Mouse (Mus musculus): ENCODE results near the gene Ttll4. TPM values are rescaled to one million over a fixed set of nuclear protein-coding genes. Genes with fewer than 3 reads are reported as not detected.

Ttll4 gene
- polyA plus RNA-seq, 1 experiment from 2014 or later, result 5.3 TPM

DNA sequence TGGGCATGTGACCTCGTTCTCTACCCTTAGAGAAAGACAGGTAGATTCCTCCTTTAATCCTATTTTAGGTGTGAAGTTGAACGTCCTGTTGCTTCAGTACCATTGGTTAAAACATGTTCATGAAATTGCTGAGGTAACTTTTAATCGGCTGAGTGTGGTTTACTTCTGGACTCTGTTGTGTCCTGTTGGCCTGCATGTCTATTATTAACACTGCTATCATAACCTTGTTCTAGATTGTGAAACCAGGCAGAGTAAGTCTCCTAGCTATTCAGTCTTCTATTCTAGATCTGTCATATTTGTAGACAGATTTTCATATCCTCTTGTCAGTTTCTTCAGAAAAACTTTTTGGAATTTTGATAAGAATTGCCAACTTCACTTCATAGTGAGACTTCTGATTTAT, 6.8 kb downstream of the Ttll4 start:
- Histone ChIP-seq H3K27ac (ENCODE audit: low read depth, low read length) (no peak overlapping the region), H3K9me3 (ENCODE audit: control insufficient read depth, low read length) (no peaks in the 10 kb centered on the region), H3K27me3 (replicated peaks; ENCODE audit: control insufficient read depth, insufficient read depth, low read length) (no peaks in the 10 kb centered on the region), H3K9ac (ENCODE audit: low read depth, low read length) (no peak overlapping the region), H3K4me3 (ENCODE audit: low read length) (no peak overlapping the region), H3K36me3 (ENCODE audit: control insufficient read depth, insufficient read depth, low read length) (no peaks in the 10 kb centered on the region), H3K4me2 (ENCODE audit: low read length) (no peak overlapping the region), H3K4me1 (ENCODE audit: control insufficient read depth, insufficient read depth, low read depth, low read length) (peaks cover 2% of the 10 kb centered on the region)
- 93% methylated on average over 3 of the region's 3 CpGs for WGBS
- no peak for ATAC-seq

DNA sequence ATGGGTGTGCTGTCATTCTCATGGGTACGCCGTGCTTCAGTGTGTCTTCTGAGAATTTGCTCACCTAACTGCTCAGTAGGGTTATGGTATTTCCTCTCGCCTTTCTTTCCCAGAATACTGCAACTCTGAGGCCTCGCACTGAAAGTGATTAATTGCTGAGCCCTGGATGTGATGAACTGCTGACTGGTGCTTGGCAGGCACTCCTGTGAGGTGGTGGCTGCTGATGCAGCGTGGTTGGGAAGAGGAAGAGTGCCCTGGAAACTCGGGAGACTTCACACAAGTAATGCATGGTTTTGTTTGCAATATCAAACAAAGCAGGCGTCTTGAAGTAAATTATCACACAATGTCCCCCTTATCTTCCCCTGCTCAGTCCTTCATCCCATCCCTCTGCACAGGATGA, 11.2 kb downstream of the Ttll4 start:
- WGBS, result 79% methylated on average over 7 of the region's 7 CpGs
- no peaks in the 10 kb centered on the region for H3K27me3 ChIP-seq (replicated peaks; ENCODE audit: control insufficient read depth, insufficient read depth, low read length)
- no peak overlapping the region for H3K4me3 ChIP-seq (ENCODE audit: low read length)
- no peaks in the 10 kb centered on the region for H3K36me3 ChIP-seq (ENCODE audit: control insufficient read depth, insufficient read depth, low read length)
- H3K9me3 ChIP-seq (ENCODE audit: control insufficient read depth, low read length), result no peaks in the 10 kb centered on the region
- no peak overlapping the region for H3K27ac ChIP-seq (ENCODE audit: low read depth, low read length)
- H3K4me1 ChIP-seq (ENCODE audit: control insufficient read depth, insufficient read depth, low read depth, low read length), result no peaks in the 10 kb centered on the region
- no peak for ATAC-seq
- no peak overlapping the region for H3K9ac ChIP-seq (ENCODE audit: low read depth, low read length)
- H3K4me2 ChIP-seq (ENCODE audit: low read length), result no peak overlapping the region

DNA sequence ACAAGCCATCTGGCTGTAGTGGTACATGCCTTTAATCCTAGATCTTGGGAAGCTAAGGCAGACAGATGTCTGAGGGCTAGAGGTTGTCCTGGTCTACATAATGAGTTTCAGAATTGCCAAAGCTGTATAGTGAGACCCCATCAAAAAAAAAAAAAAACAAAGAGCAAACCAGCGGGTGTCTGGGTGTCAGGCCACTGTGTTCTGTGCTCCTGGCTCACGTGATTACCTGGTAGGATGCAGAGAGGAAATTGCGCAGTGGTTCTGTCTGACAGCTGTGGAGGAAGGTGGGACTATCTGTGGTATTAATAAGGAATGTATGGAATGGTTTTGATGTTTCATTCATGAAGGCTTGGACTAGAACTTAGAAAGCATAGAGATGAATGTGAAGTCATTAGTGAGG, 15.3 kb downstream of the Ttll4 start:
- peaks cover 13% of the 10 kb centered on the region for H3K36me3 ChIP-seq (ENCODE audit: control insufficient read depth, insufficient read depth, low read length)
- 85% methylated on average over 3 of the region's 3 CpGs for WGBS
- ATAC-seq, result no peak
- no peak overlapping the region for H3K4me2 ChIP-seq (ENCODE audit: low read length)
- no peak overlapping the region for H3K9ac ChIP-seq (ENCODE audit: low read depth, low read length)
- no peaks in the 10 kb centered on the region for H3K27me3 ChIP-seq (replicated peaks; ENCODE audit: control insufficient read depth, insufficient read depth, low read length)
- H3K4me1 ChIP-seq (ENCODE audit: control insufficient read depth, insufficient read depth, low read depth, low read length), result no peaks in the 10 kb centered on the region
- H3K4me3 ChIP-seq (ENCODE audit: low read length), result no peak overlapping the region
- H3K27ac ChIP-seq (ENCODE audit: low read depth, low read length), result no peak overlapping the region
- H3K9me3 ChIP-seq (ENCODE audit: control insufficient read depth, low read length), result no peaks in the 10 kb centered on the region

DNA sequence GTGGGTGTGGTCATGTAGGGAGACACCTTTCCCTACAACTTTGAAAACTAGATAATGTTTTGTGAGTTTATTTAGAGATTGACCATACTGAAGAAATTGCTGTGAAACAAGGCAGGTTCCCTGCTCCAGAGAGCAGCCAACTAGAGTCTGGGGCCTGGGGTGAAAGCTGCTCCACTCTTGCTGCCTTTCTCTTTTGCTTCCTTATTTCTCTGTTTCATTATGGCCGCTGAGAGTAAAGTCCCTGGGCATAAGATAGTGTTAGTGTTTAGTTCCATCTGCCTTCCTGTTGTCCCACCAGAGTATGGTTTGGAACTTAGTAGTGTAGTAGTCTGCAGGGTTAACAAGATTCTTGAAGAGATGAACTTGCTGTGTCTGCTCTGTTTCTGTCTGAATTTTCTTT, 16.3 kb downstream of the Ttll4 start:
- H3K9me3 ChIP-seq (ENCODE audit: control insufficient read depth, low read length), result no peaks in the 10 kb centered on the region
- H3K9ac ChIP-seq (ENCODE audit: low read depth, low read length), result no peak overlapping the region
- no peak overlapping the region for H3K27ac ChIP-seq (ENCODE audit: low read depth, low read length)
- H3K27me3 ChIP-seq (replicated peaks; ENCODE audit: control insufficient read depth, insufficient read depth, low read length), result no peaks in the 10 kb centered on the region
- no peaks in the 10 kb centered on the region for H3K4me1 ChIP-seq (ENCODE audit: control insufficient read depth, insufficient read depth, low read depth, low read length)
- WGBS, result 87% methylated on average over 1 of the region's 1 CpGs
- H3K36me3 ChIP-seq (ENCODE audit: control insufficient read depth, insufficient read depth, low read length), result peaks cover 13% of the 10 kb centered on the region
- ATAC-seq, result no peak
- H3K4me2 ChIP-seq (ENCODE audit: low read length), result no peak overlapping the region
- H3K4me3 ChIP-seq (ENCODE audit: low read length), result no peak overlapping the region

DNA sequence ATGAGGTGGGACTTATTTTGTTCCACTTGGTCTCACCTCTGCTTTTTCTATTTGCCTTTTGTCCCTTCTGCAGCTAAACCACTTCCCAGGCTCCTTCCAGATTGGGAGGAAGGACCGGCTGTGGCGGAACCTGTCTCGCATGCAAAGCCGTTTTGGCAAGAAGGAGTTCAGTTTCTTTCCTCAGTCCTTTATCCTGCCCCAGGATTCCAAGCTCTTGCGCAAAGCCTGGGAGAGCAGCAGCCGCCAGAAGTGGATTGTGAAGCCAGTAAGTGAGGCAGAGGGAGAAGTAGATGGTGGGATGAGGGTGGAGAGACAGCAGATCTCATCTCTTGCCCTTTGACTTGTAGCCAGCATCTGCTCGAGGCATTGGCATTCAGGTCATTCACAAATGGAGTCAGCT, 25.6 kb downstream of the Ttll4 start:
- Histone ChIP-seq H3K4me2 (ENCODE audit: low read length) (no peak overlapping the region), H3K36me3 (ENCODE audit: control insufficient read depth, insufficient read depth, low read length) (peaks cover 49% of the 10 kb centered on the region), H3K4me3 (ENCODE audit: low read length) (no peak overlapping the region), H3K4me1 (ENCODE audit: control insufficient read depth, insufficient read depth, low read depth, low read length) (no peaks in the 10 kb centered on the region), H3K9me3 (ENCODE audit: control insufficient read depth, low read length) (no peaks in the 10 kb centered on the region), H3K27me3 (replicated peaks; ENCODE audit: control insufficient read depth, insufficient read depth, low read length) (no peaks in the 10 kb centered on the region), H3K9ac (ENCODE audit: low read depth, low read length) (no peak overlapping the region), H3K27ac (ENCODE audit: low read depth, low read length) (no peak overlapping the region)
- ATAC-seq, result no peak
- WGBS, result 89% methylated on average over 7 of the region's 7 CpGs

DNA sequence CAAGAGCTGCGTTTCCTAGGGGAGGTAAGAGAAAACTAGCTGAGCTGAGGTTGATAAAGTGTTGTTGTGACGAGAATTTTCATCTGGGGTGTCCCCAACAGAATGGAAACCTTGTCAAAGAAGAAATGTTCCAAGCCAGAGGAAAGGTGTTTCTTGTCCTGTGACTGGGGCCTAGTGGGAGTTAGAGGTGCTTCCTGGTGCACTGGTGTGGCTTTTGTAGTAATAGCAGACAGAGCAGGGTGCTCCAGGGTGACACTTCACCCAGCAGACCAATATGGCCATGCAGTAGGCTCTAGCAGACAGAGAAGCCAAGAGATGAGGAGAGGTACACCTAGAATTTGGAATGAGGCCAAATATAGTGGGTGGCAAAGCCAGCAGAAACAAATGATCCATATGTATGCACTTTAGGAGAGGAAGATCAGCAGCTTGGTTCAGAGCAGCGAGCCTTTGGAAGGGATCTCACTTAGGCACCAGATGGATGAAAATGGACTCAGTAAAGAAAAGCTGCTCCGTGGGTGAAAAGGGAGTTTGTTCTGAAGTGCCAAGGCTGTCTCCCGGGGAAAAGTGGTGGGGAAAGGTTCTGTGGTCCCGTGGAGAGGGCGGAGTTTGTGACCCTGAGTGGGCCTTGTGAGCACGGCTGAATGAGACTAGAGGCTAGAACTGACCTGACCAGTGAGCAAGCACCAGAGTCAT, 32.5 kb downstream of the Ttll4 start:
- Histone ChIP-seq H3K4me3 (ENCODE audit: low read length) (no peak overlapping the region), H3K27ac (ENCODE audit: low read depth, low read length) (no peak overlapping the region), H3K4me1 (ENCODE audit: control insufficient read depth, insufficient read depth, low read depth, low read length) (no peaks in the 10 kb centered on the region), H3K9ac (ENCODE audit: low read depth, low read length) (no peak overlapping the region), H3K9me3 (ENCODE audit: control insufficient read depth, low read length) (no peaks in the 10 kb centered on the region), H3K36me3 (ENCODE audit: control insufficient read depth, insufficient read depth, low read length) (peaks cover 65% of the 10 kb centered on the region), H3K4me2 (ENCODE audit: low read length) (no peak overlapping the region), H3K27me3 (replicated peaks; ENCODE audit: control insufficient read depth, insufficient read depth, low read length) (no peaks in the 10 kb centered on the region)
- 91% methylated on average over 8 of the region's 8 CpGs for WGBS
- ATAC-seq, result no peak

DNA sequence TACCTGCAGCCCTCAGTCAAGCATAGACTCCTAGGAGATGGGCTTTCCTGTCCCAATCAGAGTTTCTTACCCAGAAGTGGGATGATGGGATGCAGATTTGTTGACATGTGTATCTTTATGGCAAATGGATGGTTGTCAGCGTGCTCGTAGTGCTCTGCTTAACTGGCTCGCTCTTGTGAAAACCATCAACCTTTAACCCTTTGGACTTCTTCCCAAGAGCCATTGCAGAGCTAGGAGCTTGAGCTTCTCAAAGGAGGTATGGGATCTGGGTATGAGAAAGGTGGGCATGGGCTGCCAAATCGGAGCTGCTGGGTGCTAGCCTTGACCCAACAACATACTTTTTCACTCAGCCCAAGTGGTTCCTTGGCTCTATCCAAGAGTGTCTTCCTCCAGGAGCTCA, 34.3 kb downstream of the Ttll4 start:
- Histone ChIP-seq H3K27me3 (replicated peaks; ENCODE audit: control insufficient read depth, insufficient read depth, low read length) (no peaks in the 10 kb centered on the region), H3K4me1 (ENCODE audit: control insufficient read depth, insufficient read depth, low read depth, low read length) (no peaks in the 10 kb centered on the region), H3K4me2 (ENCODE audit: low read length) (no peak overlapping the region), H3K9ac (ENCODE audit: low read depth, low read length) (no peak overlapping the region), H3K27ac (ENCODE audit: low read depth, low read length) (no peak overlapping the region), H3K9me3 (ENCODE audit: control insufficient read depth, low read length) (no peaks in the 10 kb centered on the region), H3K4me3 (ENCODE audit: low read length) (no peak overlapping the region), H3K36me3 (ENCODE audit: control insufficient read depth, insufficient read depth, low read length) (peaks cover 50% of the 10 kb centered on the region)
- 92% methylated on average over 4 of the region's 4 CpGs for WGBS
- ATAC-seq, result no peak

DNA sequence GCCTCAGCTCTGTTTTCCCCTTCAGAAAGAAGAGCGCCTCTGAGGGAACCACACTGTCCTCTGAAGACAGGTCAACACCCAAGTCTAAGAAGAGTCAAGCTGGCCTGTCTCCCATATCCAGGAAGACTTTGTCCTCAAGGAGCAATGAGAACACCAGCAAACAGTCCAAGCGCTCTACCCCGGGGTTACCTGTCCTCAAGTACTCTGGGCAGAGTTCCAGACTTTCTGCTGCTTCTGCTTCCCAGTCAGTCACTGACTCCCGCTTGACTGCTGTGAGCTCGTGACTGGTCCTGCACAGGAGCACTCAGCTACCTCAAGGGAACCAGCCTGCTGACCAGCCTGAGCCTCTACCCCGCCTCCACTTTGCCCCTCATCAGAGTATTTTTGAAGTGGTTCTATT, 35.9 kb downstream of the Ttll4 start:
- Histone ChIP-seq H3K9me3 (ENCODE audit: control insufficient read depth, low read length) (no peaks in the 10 kb centered on the region), H3K4me2 (ENCODE audit: low read length) (no peak overlapping the region), H3K36me3 (ENCODE audit: control insufficient read depth, insufficient read depth, low read length) (peaks cover 41% of the 10 kb centered on the region), H3K4me1 (ENCODE audit: control insufficient read depth, insufficient read depth, low read depth, low read length) (no peaks in the 10 kb centered on the region), H3K4me3 (ENCODE audit: low read length) (no peak overlapping the region), H3K9ac (ENCODE audit: low read depth, low read length) (no peak overlapping the region), H3K27ac (ENCODE audit: low read depth, low read length) (no peak overlapping the region), H3K27me3 (replicated peaks; ENCODE audit: control insufficient read depth, insufficient read depth, low read length) (no peaks in the 10 kb centered on the region)
- ATAC-seq, result no peak
- 93% methylated on average over 6 of the region's 6 CpGs for WGBS

DNA sequence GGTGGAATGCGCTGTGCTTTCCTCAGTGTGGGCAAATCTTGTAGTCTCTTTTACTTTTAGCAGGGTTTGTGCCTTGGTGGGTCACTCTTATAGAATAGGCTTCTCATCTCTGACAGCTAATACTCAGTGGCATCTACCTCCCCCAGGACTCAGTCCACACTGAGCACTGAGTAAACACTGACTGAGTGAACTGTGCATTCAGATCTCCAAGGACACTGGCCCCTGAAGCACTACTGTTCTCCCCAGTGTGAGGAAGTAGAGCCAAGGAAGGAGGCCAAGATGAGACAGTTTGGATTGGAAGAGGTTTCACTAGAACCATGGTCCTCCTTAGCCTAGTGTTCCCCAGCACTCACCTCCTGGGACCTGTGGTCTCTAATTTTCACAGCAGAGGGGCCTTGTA, 36.8 kb downstream of the Ttll4 start:
- H3K4me1 ChIP-seq (ENCODE audit: control insufficient read depth, insufficient read depth, low read depth, low read length), result no peaks in the 10 kb centered on the region
- no peak overlapping the region for H3K4me3 ChIP-seq (ENCODE audit: low read length)
- no peak overlapping the region for H3K9ac ChIP-seq (ENCODE audit: low read depth, low read length)
- ATAC-seq, result no peak
- H3K27ac ChIP-seq (ENCODE audit: low read depth, low read length), result no peak overlapping the region
- WGBS, result 90% methylated on average over 1 of the region's 1 CpGs
- no peaks in the 10 kb centered on the region for H3K9me3 ChIP-seq (ENCODE audit: control insufficient read depth, low read length)
- H3K36me3 ChIP-seq (ENCODE audit: control insufficient read depth, insufficient read depth, low read length), result peaks cover 41% of the 10 kb centered on the region
- no peak overlapping the region for H3K4me2 ChIP-seq (ENCODE audit: low read length)
- H3K27me3 ChIP-seq (replicated peaks; ENCODE audit: control insufficient read depth, insufficient read depth, low read length), result no peaks in the 10 kb centered on the region

DNA sequence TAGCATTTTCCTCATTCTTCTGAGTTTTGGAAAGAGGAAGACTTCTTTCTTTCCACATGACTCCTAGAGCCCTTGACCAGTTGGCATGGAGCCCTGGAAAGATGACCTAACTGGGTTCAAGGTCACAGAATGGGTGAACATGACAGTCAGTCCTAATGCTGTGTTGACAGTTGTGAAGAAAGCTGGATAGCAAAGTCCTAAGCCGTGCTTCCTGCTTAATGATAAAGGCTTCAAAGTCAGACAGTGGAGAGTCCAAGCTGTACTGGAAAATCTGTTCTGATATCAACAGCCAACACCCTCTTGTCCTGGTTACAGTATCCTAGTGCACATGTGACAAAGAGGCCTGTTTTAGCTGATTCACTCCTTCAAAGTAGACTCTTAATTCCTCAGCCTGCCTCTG, 37.2 kb downstream of the Ttll4 start:
- H3K4me2 ChIP-seq (ENCODE audit: low read length), result no peak overlapping the region
- H3K4me1 ChIP-seq (ENCODE audit: control insufficient read depth, insufficient read depth, low read depth, low read length), result no peaks in the 10 kb centered on the region
- no peak overlapping the region for H3K27ac ChIP-seq (ENCODE audit: low read depth, low read length)
- peaks cover 38% of the 10 kb centered on the region for H3K36me3 ChIP-seq (ENCODE audit: control insufficient read depth, insufficient read depth, low read length)
- WGBS, result 89% methylated on average over 1 of the region's 1 CpGs
- H3K9me3 ChIP-seq (ENCODE audit: control insufficient read depth, low read length), result no peaks in the 10 kb centered on the region
- no peaks in the 10 kb centered on the region for H3K27me3 ChIP-seq (replicated peaks; ENCODE audit: control insufficient read depth, insufficient read depth, low read length)
- H3K9ac ChIP-seq (ENCODE audit: low read depth, low read length), result no peak overlapping the region
- H3K4me3 ChIP-seq (ENCODE audit: low read length), result no peak overlapping the region
- no peak for ATAC-seq

Measured in hindbrain, embryonic 16.5 days (tissue).